Mouse (Mus musculus): ENCODE measurements at regions not wholly inside any gene's neighbourhood (a gene's known extent, or its start where the extent isn't known, plus 50 kb on each side); places are given as distances from the start of the nearest gene placed in this dataset.

GRCm38 (mm10) chr16:86456649-86457048 lies 555.0 kb upstream of the Adamts5 start:
- TF ChIP-seq POLR2A (IDR thresholded peaks at IDR 0.05; ENCODE audit: insufficient read length, low read depth) (no peak), POLR2AphosphoS2 (IDR thresholded peaks at IDR 0.05; ENCODE audit: insufficient read length, low read depth) (no peak), MYOG (IDR thresholded peaks at IDR 0.05; ENCODE audit: control insufficient read depth in 1 of 3, insufficient read depth in 1 of 3, insufficient read length in 2 of 3, low read depth in 2 of 3) (no peak), MYOD1 (IDR thresholded peaks at IDR 0.05; ENCODE audit: control insufficient read depth in 1 of 3, insufficient read length in 2 of 3, low read depth in 2 of 3) (no peak), REST (IDR thresholded peaks at IDR 0.05; ENCODE audit: insufficient read depth, insufficient read length) (no peak), USF1 (IDR thresholded peaks at IDR 0.05; ENCODE audit: low read depth) (no peak), CEBPB (IDR thresholded peaks at IDR 0.05; ENCODE audit: insufficient read depth, poor library complexity, severe bottlenecking) (no peak), E2F4 (IDR thresholded peaks at IDR 0.05; ENCODE audit: insufficient read depth) (no peak), TCF12 (IDR thresholded peaks at IDR 0.05; ENCODE audit: insufficient read depth, poor library complexity, severe bottlenecking) (no peak), MAX (IDR thresholded peaks at IDR 0.05; ENCODE audit: low read depth) (no peak)

Data from myocyte (in vitro differentiated cells).